Mouse (Mus musculus) ES-Bruce4 (cell line): ENCODE results near the gene Ctnnbl1.

Experiments
- CTCF ChIP-seq: IDR thresholded peaks from one replicate; pipeline ENCODE4 v1.8.1; 2011; ENCODE audit warnings: low read depth, low read length
- EP300 ChIP-seq: IDR thresholded peaks from 2 replicates; pipeline ENCODE4 v1.6.1; 2011; ENCODE audit warnings: low read depth, low read length; ENCODE audit not compliant: insufficient read depth
- POLR2A ChIP-seq: IDR thresholded peaks from one replicate; pipeline ENCODE4 v1.8.1; 2011; ENCODE audit warnings: low read length; ENCODE audit not compliant: insufficient read depth

GRCm38 (mm10) chr2:157819401-157819800 lies 82.2 kb downstream of the Ctnnbl1 start:
- no peak for TF ChIP-seq CTCF
- no peak for TF ChIP-seq POLR2A
- TF ChIP-seq EP300: no peak
